Mouse (Mus musculus) C2C12 (cell line): ENCODE data around the gene Ccdc181.

ENCODE experiments used
- CEBPB ChIP-seq: IDR thresholded peaks from one replicate; pipeline ENCODE4 v1.6.1; 2011; ENCODE audit warnings: low read depth, mild to moderate bottlenecking, control low read depth, moderate library complexity
- CTCF ChIP-seq: IDR thresholded peaks from one replicate; pipeline ENCODE4 v1.5.1; 2011; ENCODE audit not compliant: control insufficient read depth, insufficient read depth, insufficient read length

- TF ChIP-seq CTCF (no peak), CEBPB (no peak)
Measured at GRCm38 (mm10) chr1:164233447-164233846, 41.9 kb upstream of the Ccdc181 start.
